Mouse (Mus musculus) kidney, adult 11 months (tissue): ENCODE measurements around the gene Zcchc12.
A peak's percentile ranks its signal among the peaks of the same experiment; 100 is the strongest.

ENCODE experiments used
- DNase-seq: peaks from one replicate; pipeline ENCODE4 v3.0.0; 2022

The Zcchc12 gene

DNA sequence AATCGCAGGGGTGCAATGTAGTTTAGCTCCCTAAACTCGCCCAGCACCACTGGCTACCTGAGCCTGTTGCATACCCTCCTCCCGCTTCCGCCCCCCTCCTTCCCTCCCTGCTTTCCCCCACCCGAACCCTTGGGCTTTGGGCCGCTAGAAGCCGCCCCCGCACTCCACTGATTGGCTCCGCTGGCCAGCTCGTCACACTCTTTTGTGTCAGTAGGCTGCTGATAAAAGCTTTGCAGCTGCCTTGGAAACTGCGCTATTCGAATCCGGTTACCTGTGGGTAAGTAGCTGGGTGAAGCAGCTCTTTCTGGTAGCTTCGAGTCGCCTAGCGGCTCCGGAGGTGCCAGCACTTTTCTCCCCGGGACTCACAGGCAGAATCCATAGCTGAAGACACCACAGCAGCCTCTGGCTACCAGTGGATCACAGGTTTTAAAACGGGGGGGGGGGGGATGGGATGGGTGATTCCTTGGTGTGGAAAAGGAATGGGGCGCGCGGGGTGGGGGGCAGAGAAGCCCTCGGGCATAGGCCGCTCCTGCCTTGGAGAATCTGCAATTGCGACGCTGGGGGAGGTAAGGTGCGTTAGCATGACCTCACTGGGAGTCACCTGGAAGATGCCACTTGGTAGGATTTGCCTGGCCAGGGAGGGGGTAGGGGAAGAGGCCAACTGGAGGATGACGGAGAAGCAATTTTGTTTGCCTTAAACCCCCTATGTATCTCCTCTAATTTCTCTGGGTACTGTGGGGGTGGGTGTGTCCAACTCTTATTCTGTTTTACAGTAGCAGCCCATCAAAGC is at the start of gene Zcchc12:
Gene Zcchc12 (plus strand): TSS at position 169 of the 790 bp plus-strand sequence.
- no peak for DNase-seq

- no peak for DNase-seq
Observed at GRCm38 (mm10) chrX:36146746-36147145, 49.0 kb upstream of the Zcchc12 start.

DNA sequence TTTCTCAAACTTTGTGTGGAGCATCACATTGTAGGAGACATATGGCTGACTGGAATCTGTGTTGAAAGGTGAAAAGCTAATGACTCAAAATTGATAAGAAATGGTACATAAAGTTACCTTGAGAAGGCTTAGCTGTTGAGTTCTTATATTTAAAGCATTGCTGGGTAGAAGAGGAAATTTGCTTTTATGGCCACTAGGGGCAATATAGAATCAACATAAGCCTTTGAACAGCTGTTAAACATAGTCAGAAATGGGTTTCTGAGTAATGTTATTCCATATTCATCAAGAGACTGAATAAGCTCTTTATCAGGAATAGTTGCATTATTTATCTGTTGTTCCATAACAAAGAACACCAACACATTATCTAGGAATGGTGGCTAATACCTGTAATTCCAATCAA is 45.6 kb upstream of the Zcchc12 start:
- no peak for DNase-seq

DNA sequence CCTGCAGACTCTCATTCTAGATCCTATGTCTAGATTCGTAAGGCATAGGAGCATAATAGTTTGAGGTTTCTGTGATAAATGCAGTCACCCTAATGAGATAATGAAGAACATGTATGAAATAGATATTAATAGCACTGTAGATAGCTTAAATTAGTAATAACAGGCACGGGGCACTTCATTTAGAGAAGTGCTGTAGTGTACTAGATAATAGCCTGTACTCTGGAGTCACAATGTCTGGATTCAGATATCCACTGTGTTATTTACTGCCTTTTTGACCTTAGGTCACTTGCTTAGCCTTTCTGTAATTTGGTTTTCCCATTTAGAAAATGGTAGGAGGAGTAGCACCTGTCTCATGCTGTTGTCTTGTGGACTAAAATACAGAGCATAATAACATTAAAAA is 39.0 kb upstream of the Zcchc12 start:
- no peak for DNase-seq

DNA sequence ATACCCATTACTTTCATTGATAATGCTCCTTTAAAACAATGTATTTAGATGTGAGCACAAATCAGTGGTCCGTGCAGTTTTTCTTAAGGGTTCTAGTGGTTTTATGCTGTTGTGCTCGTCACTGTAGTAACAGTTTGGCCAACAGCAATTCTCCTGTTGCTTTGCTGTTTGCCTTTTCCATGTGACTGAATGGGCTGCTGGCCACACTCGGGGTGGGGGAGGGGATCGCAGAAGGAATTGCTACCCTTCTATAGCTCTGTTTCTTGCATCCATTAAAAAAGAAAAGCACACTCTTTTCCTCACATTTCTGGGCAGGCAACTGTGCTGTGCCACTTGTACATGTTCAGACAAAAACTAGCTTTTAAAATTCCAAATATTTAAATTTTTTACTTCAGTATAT is 34.1 kb upstream of the Zcchc12 start:
- peak; percentile 12 for DNase-seq

- peak; percentile 13 for DNase-seq
Observed at GRCm38 (mm10) chrX:36183625-36184024, 12.1 kb upstream of the Zcchc12 start.

GRCm38 (mm10) chrX:36186036-36186435 is 9.7 kb upstream of the Zcchc12 start:
- no peak for DNase-seq

DNA sequence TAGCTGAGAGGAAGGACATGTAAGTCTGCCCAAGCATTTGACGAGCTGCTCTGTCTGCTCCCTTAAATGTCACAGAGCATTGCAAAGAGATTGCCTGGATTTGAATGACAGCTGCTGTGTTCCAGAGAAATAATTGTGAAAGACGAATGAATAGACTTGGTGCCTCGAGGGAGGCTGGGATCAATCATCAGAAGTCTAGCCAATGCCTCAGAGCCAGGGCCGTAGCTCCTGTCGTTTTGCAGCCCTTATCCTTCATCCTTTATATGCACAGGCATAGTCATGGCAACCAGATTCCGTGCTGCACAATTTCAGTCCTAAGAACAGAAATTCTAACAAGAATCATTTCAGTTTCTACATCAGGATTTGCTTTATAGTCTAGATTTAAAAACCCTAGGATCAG is 9.3 kb upstream of the Zcchc12 start:
- no peak for DNase-seq

- no peak for DNase-seq
Observed at GRCm38 (mm10) chrX:36193951-36194350, 1.8 kb upstream of the Zcchc12 start.

DNA sequence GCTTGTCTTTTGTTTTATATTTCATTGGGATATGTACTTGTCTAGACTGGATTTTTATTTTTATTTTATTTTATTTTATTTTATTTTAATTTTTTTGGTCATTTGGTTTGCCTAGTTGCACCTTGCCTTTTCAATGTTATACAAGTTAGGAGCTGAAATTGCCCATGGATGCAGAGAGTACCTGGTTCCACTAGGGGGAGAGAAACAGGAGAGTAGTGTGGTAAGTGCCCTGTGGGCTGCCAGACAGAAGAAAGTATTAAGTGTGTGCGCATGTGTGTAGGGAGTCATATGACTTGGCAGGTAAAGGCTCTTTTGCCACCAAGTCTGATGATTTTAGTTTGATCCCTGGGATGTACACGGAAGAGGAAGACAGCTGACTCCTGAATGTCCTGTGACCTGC is 13.8 kb downstream of the Zcchc12 start:
- no peak for DNase-seq

DNA sequence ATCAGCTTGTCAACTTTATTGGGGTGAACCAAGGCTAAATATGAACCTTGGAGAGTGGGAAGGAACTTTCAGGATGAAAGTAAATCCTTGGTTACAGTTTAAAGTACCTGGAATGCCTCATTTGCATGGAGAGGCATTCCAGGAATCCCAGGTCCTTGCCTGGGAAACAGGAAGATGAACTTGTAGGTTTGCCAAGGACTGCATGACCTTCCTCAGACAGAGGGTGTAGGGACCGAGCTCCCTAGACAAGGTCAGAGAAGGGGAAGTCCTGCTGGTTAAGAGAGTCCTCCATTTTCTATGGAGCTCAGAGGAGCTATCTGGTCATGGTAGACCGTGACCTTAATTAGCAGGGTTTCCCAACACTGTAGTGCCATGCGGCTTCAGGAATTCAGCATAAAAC is 15.5 kb downstream of the Zcchc12 start:
- DNase-seq: peak; percentile 19

DNA sequence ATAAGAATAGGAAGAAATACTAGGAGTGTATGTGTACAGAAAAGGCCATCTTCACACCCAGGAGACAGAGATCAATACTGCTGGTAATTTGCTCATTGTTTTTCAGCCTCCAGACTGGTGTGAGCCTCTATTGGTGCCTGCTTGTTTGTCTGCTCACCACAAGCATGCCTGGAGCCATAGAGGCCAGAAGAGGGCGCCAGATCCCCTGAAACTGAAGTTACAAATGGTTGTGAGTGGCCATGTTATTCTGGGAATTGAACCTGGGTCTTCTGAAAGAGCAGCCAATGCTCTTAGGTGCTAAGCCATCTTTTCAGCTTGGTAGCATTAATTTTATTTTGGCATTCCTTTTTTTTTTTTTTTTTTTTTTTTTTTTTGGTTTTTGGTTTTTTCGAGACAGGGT is 25.7 kb downstream of the Zcchc12 start:
- DNase-seq: no peak

DNA sequence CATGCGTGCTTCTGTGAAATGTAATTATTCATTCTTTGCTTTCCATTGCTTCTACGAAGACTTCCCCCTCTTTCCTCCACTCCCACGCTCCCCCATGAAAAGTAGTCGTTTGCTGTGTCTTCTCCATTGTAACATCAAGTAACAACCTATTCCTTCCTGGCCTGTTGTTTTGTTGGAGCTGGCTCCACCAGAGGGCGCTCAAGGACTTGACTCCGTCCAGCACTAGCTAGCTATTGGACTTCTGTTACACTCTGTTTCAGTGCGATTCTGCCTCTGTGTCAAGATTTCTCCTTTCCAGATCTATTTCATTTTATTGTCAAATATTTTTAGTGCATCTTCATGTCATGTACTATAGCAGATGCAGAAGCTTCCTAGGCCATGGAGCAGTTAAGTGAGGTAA is 30.1 kb downstream of the Zcchc12 start:
- peak; percentile 71 for DNase-seq

DNA sequence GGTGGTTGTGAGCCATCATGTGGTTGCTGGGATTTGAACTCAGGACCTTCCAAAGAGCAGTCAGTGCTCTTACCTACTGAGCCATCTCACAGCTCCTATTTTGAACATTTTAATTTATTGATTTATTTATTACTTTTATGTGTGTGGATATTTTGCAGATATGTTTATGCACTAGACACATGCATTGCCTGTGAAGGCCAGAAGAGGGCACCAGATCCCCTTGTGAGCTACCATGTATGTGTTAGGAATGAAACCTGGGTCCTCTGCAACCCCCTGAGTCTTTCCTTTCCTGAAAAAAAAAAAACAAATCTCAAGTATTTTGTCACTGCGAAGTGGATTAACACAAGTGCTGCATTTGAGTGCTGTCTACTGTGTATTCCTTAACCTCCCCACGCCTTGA is 30.9 kb downstream of the Zcchc12 start:
- peak; percentile 36 for DNase-seq

GRCm38 (mm10) chrX:36228861-36229260 is 33.2 kb downstream of the Zcchc12 start:
- DNase-seq: peak; percentile 19

GRCm38 (mm10) chrX:36229273-36229672 is 33.6 kb downstream of the Zcchc12 start:
- DNase-seq: no peak

DNA sequence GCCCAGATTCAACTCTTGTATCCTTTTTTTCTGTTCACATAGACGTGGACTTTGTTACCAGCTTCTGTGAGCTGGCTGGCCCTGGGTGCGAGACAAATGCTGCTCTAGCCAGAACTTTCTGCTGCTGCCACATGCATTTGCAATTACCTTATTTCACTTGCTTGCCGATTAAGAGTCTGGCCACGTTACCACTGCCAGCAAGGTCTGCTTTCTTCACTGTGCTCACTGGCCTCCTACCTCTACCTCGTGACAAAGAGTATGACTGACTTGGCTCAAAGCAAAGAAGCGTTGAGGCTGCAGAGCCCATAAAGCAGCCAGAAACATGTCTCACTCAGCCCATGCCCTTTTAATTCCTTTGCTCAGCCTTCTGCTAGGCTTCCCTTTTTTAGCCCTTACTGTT is 39.9 kb downstream of the Zcchc12 start:
- no peak for DNase-seq
